Mouse (Mus musculus): ENCODE measurements around the gene Edc4.

GRCm38 (mm10) chr8:105942542-105942941 lies 61.9 kb downstream of the Edc4 start:
- no peak for TF ChIP-seq CTCF (conservative IDR thresholded peaks at IDR 0.05 in 1 of 2, IDR thresholded peaks at IDR 0.05 in 1 of 2; ENCODE audit: low read depth in 2 of 2, low read length in 2 of 2)
- TF ChIP-seq HCFC1 (IDR thresholded peaks at IDR 0.05; ENCODE audit: low read depth, low read length): no peak
- TF ChIP-seq MAX (IDR thresholded peaks at IDR 0.05; ENCODE audit: low read length): no peak
- TF ChIP-seq KAT2A (IDR thresholded peaks at IDR 0.05; ENCODE audit: insufficient replicate concordance, low read length): no peak
- no peak for TF ChIP-seq POLR2A (IDR thresholded peaks at IDR 0.05; ENCODE audit: low read depth, low read length)
- no peak for TF ChIP-seq CHD1 (IDR thresholded peaks at IDR 0.05; ENCODE audit: low read depth, low read length)
- no peak for TF ChIP-seq UBTF (IDR thresholded peaks at IDR 0.05; ENCODE audit: low read depth, low read length)
- no peak for TF ChIP-seq SIN3A (IDR thresholded peaks at IDR 0.05; ENCODE audit: low read length)
- no peak for TF ChIP-seq MYC (IDR thresholded peaks at IDR 0.05; ENCODE audit: low read depth, low read length)
- no peak for TF ChIP-seq MAZ (IDR thresholded peaks at IDR 0.05; ENCODE audit: low read depth, low read length)

All from CH12.LX (cell line).